Mouse (Mus musculus) ES-Bruce4 (cell line): Measurements from ENCODE around the gene Nr2c1.

Source experiments
- CTCF ChIP-seq: IDR thresholded peaks from one replicate; pipeline ENCODE4 v1.8.1; 2011; ENCODE audit warnings: low read depth, low read length
- EP300 ChIP-seq: IDR thresholded peaks from 2 replicates; pipeline ENCODE4 v1.6.1; 2011; ENCODE audit warnings: low read depth, low read length; ENCODE audit not compliant: insufficient read depth
- POLR2A ChIP-seq: IDR thresholded peaks from one replicate; pipeline ENCODE4 v1.8.1; 2011; ENCODE audit warnings: low read length; ENCODE audit not compliant: insufficient read depth

- TF ChIP-seq POLR2A = no peak
- peak; percentile 42 for TF ChIP-seq CTCF
- no peak for TF ChIP-seq EP300
These were observed at the start of gene Nr2c1 for GRCm38 (mm10) chr10:94147756-94148531.
